Mouse (Mus musculus) G1E (cell line): Measurements from ENCODE around the gene Dpf3.

Source experiments
- CTCF ChIP-seq: IDR thresholded peaks from 2 replicates; pipeline ENCODE4 v1.5.1; 2012; ENCODE audit warnings: low read depth, low read length, inconsistent platforms, mixed read lengths
- GATA2 ChIP-seq: IDR thresholded peaks from 2 replicates; pipeline ENCODE4 v1.6.1; 2012; ENCODE audit warnings: low read depth, low read length, inconsistent platforms, borderline replicate concordance
- TAL1 ChIP-seq: conservative IDR thresholded peaks from 2 replicates; pipeline ENCODE4 v1.6.1; 2012; ENCODE audit warnings: low read depth, low read length, inconsistent platforms, mixed read lengths

DNA sequence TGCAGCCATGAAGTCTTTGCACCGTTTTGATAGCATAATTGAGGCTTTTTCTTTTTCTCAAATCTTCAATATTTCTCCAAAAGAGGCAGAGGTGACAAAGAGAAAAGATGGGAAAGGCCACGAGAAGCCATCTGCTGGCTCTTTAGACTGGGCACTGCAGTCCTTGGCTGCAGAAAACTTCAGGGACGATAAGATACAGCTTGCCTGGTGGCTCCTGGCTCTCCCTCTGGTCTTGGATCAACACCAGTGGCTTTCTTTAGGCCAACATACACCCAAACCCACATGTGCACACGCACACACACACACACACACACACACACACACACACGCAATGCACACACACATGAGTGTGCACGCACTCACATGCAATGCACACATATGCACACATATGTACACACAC is 278.7 kb downstream of the Dpf3 start:
- TF ChIP-seq CTCF = no peak
- no peak for TF ChIP-seq TAL1
- TF ChIP-seq GATA2 = no peak
